Mouse (Mus musculus): ENCODE measurements around the gene Capzb. TPM values are rescaled to one million over a fixed set of nuclear protein-coding genes. Genes with fewer than 3 reads are reported as not detected.
A peak's percentile ranks its signal among the peaks of the same experiment; 100 is the strongest.

The Capzb gene
- total RNA-seq, 4 experiments from 2014 or later: 354 to 406 (median 379) TPM

DNA sequence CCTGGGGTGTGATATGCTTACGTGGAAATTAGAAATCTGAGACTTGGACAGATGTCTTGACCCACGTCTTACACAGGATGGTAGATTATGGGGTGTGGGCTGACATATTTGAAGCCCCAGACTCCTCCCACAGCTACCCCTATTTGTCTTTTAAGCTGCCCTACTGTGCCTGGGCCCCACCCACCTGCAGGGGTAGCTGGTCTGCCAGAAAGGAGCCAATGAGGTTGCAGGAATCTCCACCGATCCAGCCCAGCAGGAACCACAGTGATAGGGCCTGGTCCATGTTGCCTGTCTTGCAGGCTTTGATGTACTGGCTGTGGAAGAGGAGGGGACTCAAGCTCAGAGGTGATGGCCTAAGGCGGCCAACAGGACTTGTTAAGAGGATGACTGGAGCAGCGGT lies 109.5 kb downstream of the Capzb start:
- DNase-seq (ENCODE audit: low spot score): no peak

DNA sequence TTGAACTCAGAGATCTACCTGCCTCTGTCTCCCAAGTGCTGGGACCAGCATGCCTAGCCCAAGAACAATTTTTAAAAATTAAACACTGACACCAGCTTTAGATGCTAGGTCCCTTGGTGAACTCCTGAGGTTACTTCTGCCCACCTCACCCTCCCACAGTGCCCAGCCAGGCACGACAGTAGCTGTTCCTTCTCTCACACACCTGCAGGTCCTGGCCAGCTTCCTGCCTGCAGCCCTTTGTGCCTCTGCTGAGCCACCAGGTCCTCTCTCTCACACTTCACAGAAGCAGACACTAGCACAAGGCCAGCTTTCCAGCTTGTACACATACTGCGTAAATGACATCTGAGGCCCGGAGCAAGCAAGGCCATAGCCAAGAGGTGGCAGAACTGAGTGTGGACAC lies 112.8 kb downstream of the Capzb start:
- DNase-seq (ENCODE audit: low spot score): no peak

- DNase-seq (ENCODE audit: low spot score): no peak
These were observed 115.2 kb downstream of the Capzb start for GRCm38 (mm10) chr4:139307916-139308315.

- no peak for DNase-seq (ENCODE audit: low spot score)
These were observed 117.0 kb downstream of the Capzb start for GRCm38 (mm10) chr4:139309651-139310050.

DNA sequence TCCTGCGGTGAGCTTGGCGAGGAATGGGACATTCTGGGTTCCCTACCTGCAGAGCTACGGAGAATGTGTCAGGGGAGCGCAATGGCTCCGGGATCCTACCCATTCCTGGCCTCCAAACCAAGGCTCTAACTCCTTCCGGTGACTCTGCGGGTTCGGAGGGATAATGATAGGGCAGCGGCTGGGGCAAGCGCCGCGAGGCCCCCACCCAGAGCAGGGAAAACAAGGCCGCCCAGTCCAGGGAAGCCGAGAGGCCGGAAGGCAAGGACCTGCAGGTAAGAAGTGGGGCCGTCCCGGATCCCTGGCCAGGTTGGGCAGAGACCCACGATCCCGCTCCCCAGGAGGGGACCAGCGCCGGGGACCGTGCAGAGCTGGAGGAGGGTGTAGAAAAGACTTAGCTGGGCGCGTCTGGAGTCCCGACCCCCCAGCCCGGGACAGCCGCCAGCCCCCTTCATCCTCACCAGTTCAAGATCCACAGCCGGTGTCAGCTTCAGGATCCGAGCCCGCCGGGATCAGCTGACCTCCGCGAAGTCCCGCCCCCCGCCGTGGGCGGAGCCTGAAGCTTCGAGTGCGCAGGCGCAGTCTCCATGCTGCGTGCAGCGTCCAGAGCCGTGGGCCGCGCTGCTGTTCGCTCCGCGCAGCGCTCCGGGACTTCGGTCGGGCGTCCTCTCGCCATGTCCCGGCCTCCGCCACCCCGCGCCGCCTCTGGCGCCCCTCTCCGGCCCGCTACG lies 117.6 kb downstream of the Capzb start, which contains the start of the genes Pqlc2 and Akr7a5:
Gene Pqlc2 (minus strand): TSS at position 538 of the 728 bp plus-strand sequence.
Gene Akr7a5 (plus strand): TSS at position 574 of the 728 bp plus-strand sequence.
- peak; percentile 97 for DNase-seq (ENCODE audit: low spot score)

GRCm38 (mm10) chr4:139310899-139311701 lies 118.4 kb downstream of the Capzb start:
- DNase-seq (ENCODE audit: low spot score): no peak

DNA sequence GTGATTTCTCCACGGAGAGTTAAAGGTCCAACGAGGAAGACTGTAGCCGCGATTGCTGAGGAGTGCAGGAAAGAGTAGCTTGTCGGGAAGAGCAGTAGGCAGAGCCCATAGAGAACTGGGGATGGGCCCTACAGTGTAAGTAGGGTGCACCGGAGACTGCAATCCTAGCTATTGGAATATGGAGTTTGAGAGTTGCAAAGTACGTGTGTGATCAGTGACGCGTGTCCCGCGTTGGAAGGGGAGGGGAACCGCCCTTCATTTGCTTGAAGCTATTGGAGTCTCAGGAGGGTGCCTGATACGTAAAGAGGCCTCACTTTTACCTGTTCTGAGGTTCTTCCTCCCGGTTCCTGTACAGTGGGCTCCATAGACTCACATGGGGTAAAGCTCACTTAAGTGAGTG lies 119.0 kb downstream of the Capzb start:
- no peak for DNase-seq (ENCODE audit: low spot score)

GRCm38 (mm10) chr4:139312632-139313031 lies 119.9 kb downstream of the Capzb start:
- DNase-seq (ENCODE audit: low spot score): no peak

GRCm38 (mm10) chr4:139318449-139318848 lies 125.8 kb downstream of the Capzb start:
- DNase-seq (ENCODE audit: low spot score): no peak

DNA sequence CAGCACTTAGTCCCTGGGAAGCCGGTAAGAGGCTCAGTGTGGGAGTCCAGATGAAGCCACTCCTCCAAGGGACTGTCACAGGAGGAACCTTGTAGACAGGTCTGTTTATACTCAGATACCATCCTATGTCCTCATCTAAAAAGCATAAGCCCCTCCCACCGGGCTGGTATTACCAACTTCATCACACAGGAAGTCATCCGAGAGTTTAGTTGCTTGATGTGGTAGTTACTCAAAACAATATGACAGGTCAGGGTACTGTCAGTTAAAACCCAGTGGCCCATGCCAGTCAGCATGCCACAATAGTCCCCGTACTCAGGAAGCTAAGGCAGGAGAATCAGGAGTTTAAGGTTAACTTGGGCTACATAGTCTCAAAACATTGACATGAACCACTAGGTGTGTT lies 127.0 kb downstream of the Capzb start:
- no peak for DNase-seq (ENCODE audit: low spot score)

DNA sequence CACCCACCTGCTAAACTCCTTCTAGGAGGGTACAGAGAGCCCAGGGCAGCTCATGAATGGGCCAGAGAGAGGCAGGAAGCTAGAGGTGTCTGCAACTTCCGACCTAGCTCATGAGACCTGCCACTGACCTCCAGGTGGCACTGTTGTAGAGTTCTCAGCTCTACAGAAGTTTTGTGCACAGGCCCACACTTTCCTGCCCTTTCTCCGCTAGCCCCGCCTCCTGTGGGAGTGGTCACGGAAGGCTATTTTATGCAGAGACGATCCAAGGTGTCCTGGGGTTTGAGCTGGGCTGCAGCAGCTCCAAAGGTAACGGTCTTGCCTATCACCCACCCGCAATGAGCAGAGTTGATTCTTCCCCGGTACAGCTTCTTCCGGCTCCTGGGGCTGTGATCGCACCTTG lies 137.9 kb downstream of the Capzb start:
- peak; percentile 51 for DNase-seq (ENCODE audit: low spot score)

GRCm38 (mm10) chr4:139334631-139335295 lies 142.1 kb downstream of the Capzb start:
- DNase-seq (ENCODE audit: low spot score): no peak

DNA sequence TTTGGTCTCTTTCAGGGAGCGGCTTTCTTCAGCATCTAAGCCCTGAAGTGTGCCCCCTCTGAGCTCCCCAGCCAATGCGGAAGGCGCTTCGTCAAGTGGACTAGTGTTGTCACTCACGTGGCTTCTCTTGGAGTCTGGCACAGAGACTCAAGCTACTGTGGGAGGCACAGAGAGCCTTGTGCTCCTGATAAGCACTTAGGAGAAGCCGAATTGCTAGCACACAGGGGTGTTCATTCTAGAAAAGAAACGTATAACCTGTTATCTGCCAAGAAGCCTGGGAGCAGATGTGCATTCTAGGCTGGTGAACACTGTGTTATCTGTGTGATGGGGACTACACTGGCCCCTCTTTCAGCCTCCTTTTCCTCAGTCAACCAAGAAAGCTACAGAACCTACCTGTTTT lies 142.8 kb downstream of the Capzb start:
- no peak for DNase-seq (ENCODE audit: low spot score)

- DNase-seq (ENCODE audit: low spot score): peak; percentile 55
These were observed 144.3 kb downstream of the Capzb start for GRCm38 (mm10) chr4:139336822-139337483.

GRCm38 (mm10) chr4:139338145-139338544 lies 145.4 kb downstream of the Capzb start:
- no peak for DNase-seq (ENCODE audit: low spot score)

DNA sequence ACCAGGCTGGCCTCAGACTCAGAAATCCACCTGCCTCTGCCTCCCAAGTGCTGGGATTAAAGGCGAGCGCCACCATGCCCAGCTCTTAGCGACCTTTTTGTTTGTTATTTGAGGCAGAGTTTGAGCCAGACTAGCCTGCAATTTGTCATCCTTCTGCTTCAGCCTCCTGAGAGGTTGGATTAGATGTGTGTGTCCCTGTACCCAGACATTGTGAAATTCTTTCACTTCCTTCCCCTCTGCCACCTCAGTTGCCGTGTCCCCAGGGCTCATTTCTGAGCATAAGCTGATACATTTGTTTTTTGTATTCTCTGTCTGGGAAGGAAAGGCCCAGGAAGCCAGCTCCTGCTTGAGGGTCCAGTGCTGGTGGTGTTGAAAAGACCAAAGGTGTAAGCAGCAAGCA lies 148.1 kb downstream of the Capzb start:
- DNase-seq (ENCODE audit: low spot score): no peak

Small RNAs within 50 kb of the gene (microRNA-seq; reads per million reads assigned to microRNA genes)
- not detected for gene Gm24245
- 0.84 reads per million for gene Gm25732

Other genes starting within 250 kb of the Capzb start
- gene Rnf186, start 225.8 kb upstream of the Capzb start, total RNA-seq (2022): under 1 TPM in 1 of 4 experiments, not detected in 3; 0.23 TPM
- gene Tmco4, start 220.0 kb upstream of the Capzb start, total RNA-seq (2022): 10 to 100 TPM in 3 of 4 experiments, 1 to 10 TPM in 1; 9.9 to 13.6 (median 11.7) TPM
- not detected for gene Htr6, start 117.3 kb upstream of the Capzb start, total RNA-seq (2022)
- 10 to 100 TPM; 15.1 to 21.3 (median 19.2) TPM for gene Nbl1, start 99.9 kb upstream of the Capzb start, total RNA-seq (2022)
- gene Minos1, start 61.8 kb upstream of the Capzb start, total RNA-seq (2022): 100 to 1,000 TPM; 570 to 700 (median 625) TPM
- 1 to 10 TPM; 5.1 to 6.9 (median 5.5) TPM for gene Pqlc2, start 117.8 kb downstream of the Capzb start, total RNA-seq (2022)
- 10 to 100 TPM; 51.6 to 59.7 (median 56.5) TPM for gene Akr7a5, start 117.8 kb downstream of the Capzb start, total RNA-seq (2022)
- 10 to 100 TPM; 24.7 to 32.0 (median 29.1) TPM for gene Mrto4, start 159.7 kb downstream of the Capzb start, total RNA-seq (2022)
- gene Emc1, start 159.7 kb downstream of the Capzb start, total RNA-seq (2022): 10 to 100 TPM; 44.8 to 58.9 (median 48.6) TPM
- gene Ubr4, start 159.7 kb downstream of the Capzb start, total RNA-seq (2022): 100 to 1,000 TPM; 103 to 136 (median 112) TPM

All from heart, adult 8-10 months (tissue).